Mouse (Mus musculus) liver, postnatal 0 days (tissue): ENCODE measurements around the gene C4b.
"Not testable (repeated sequence)": the region's sequence is repeated elsewhere in the genome, so short reads cannot be mapped to it uniquely, and the experiment has no call there.

Experiments used
- CTCF ChIP-seq: sonication (generic); IDR thresholded peaks from 2 replicates; pipeline ENCODE4 v1.5.1; 2016; ENCODE audit warnings: antibody characterized with exemption, low read depth
- EP300 ChIP-seq: IDR thresholded peaks from 2 replicates; pipeline ENCODE4 v1.6.1; 2016; ENCODE audit warnings: antibody characterized with exemption, low read depth, mild to moderate bottlenecking

GRCm38 (mm10) chr17:34722238-34722637 lies 21.4 kb downstream of the C4b start:
- not testable (repeated sequence) for TF ChIP-seq CTCF, EP300
